Mouse (Mus musculus) large intestine, adult 2 months (tissue): ENCODE data around the gene Rabggta. TPM values are rescaled to one million over a fixed set of nuclear protein-coding genes. Genes with fewer than 3 reads are reported as not detected.

Source experiments
- DNase-seq: peaks from one replicate; pipeline ENCODE4 v3.0.0-alpha.2; 2012; ENCODE audit warnings: low read depth, low spot score
- WGBS: fragments of 180-500 bp; shearing (Covaris S2); methylation state at CpG from one replicate; pipeline ENCODE4 v1.1.7; 2018; 5-methylcytosine and 5-hydroxymethylcytosine counted together
- polyA plus RNA-seq: library from polyadenylated mRNA; depleted of rRNA; stranded (reverse); fragments of >200 nt; gene quantifications from 2 replicates; pipeline ENCODE4 v1.2.3, GENCODE M21; 2012; rRNA removed

The Rabggta gene
- polyA plus RNA-seq, result 34.3 and 42.9 TPM in 2 replicates

- DNase-seq, result peak; percentile 86
- under 1% methylated on average over 50 of the region's 50 CpGs for WGBS
Measured at GRCm38 (mm10) chr14:55721700-55722437, at the start of gene Rabggta. Gene Rabggta (minus strand): TSS chr14:55722263.

- 84% methylated on average over 16 of the region's 16 CpGs for WGBS
- no peak for DNase-seq
Measured at GRCm38 (mm10) chr14:55769087-55769703, 47.1 kb upstream of the Rabggta start.

- WGBS, result 84% methylated on average over 6 of the region's 6 CpGs
- DNase-seq, result no peak
Measured at GRCm38 (mm10) chr14:55768555-55768954, 46.5 kb upstream of the Rabggta start.

- DNase-seq, result no peak
- 6% methylated on average over 52 of the region's 52 CpGs for WGBS
Measured at GRCm38 (mm10) chr14:55767519-55768414, 45.7 kb upstream of the Rabggta start.

- WGBS, result 54% methylated on average over 4 of the region's 4 CpGs
- no peak for DNase-seq
Measured at GRCm38 (mm10) chr14:55765696-55766095, 43.6 kb upstream of the Rabggta start, which contains the start of gene Ltb4r1. Gene Ltb4r1 (plus strand): TSS chr14:55765962.

GRCm38 (mm10) chr14:55763166-55763565 lies 41.1 kb upstream of the Rabggta start:
- 55% methylated on average over 7 of the region's 7 CpGs for WGBS
- no peak for DNase-seq

GRCm38 (mm10) chr14:55762001-55762821 lies 40.1 kb upstream of the Rabggta start:
- WGBS, result 2% methylated on average over 77 of the region's 77 CpGs
- no peak for DNase-seq

GRCm38 (mm10) chr14:55761163-55761562 lies 39.1 kb upstream of the Rabggta start, which contains the start of gene Ltb4r2:
Gene Ltb4r2 (plus strand): TSS chr14:55761428.
- 93% methylated on average over 6 of the region's 6 CpGs for WGBS
- no peak for DNase-seq

GRCm38 (mm10) chr14:55760156-55760555 lies 38.1 kb upstream of the Rabggta start:
- 1% methylated on average over 6 of the region's 6 CpGs for WGBS

GRCm38 (mm10) chr14:55758363-55758784 lies 36.3 kb upstream of the Rabggta start, which contains the start of gene Cideb:
Gene Cideb (minus strand): TSS chr14:55758458.
- DNase-seq, result no peak

More at GRCm38 (mm10) chr14:55760156-55760555, 38.1 kb upstream of the Rabggta start:
- DNase-seq, result peak; percentile 43

GRCm38 (mm10) chr14:55757566-55757965 lies 35.5 kb upstream of the Rabggta start:
- no peak for DNase-seq
- 44% methylated on average over 6 of the region's 6 CpGs for WGBS

More at GRCm38 (mm10) chr14:55758363-55758784, 36.3 kb upstream of the Rabggta start, which contains the start of gene Cideb:
- 3% methylated on average over 8 of the region's 8 CpGs for WGBS

- 86% methylated on average over 10 of the region's 10 CpGs for WGBS
- no peak for DNase-seq
Measured at GRCm38 (mm10) chr14:55747051-55747847, 25.2 kb upstream of the Rabggta start.

- no peak for DNase-seq
- WGBS, result under 1% methylated on average over 31 of the region's 31 CpGs
Measured at GRCm38 (mm10) chr14:55745861-55746237, 23.8 kb upstream of the Rabggta start.

- WGBS, result 1% methylated on average over 48 of the region's 48 CpGs
- no peak for DNase-seq
Measured at GRCm38 (mm10) chr14:55745180-55745860, 23.3 kb upstream of the Rabggta start, which contains the start of the genes Dhrs1 and Nop9. Gene Dhrs1 (minus strand): TSS chr14:55745690. Gene Nop9 (plus strand): TSS chr14:55745693.

GRCm38 (mm10) chr14:55743711-55744110 lies 21.6 kb upstream of the Rabggta start:
- 16% methylated on average over 10 of the region's 10 CpGs for WGBS
- no peak for DNase-seq

GRCm38 (mm10) chr14:55737086-55737687 lies 15.1 kb upstream of the Rabggta start:
- 43% methylated on average over 9 of the region's 9 CpGs for WGBS

GRCm38 (mm10) chr14:55735758-55736157 lies 13.7 kb upstream of the Rabggta start:
- WGBS, result 31% methylated on average over 4 of the region's 4 CpGs

More at GRCm38 (mm10) chr14:55737086-55737687, 15.1 kb upstream of the Rabggta start:
- DNase-seq, result no peak

More at GRCm38 (mm10) chr14:55735758-55736157, 13.7 kb upstream of the Rabggta start:
- DNase-seq, result no peak
